Mouse (Mus musculus) MEL (cell line): ENCODE results near the gene Irf1. TPM values are rescaled to one million over a fixed set of nuclear protein-coding genes. Genes with fewer than 3 reads are reported as not detected.
A peak's percentile ranks its signal among the peaks of the same experiment; 100 is the strongest.

Source experiments
- DNase-seq: peaks from one replicate; pipeline ENCODE4 v3.0.0; 2011; ENCODE audit warnings: low read depth, low spot score
- H3K27ac ChIP-seq: 2 replicates; pipeline ENCODE4 v1.5.1; 2012; ENCODE audit warnings: low read depth, mild to moderate bottlenecking, control low read depth, low read length, moderate library complexity; ENCODE audit not compliant: control insufficient read depth
- H3K27me3 ChIP-seq, 2 experiments: fragments of 150-350 bp in 1 of 2; sonication (generic) in 1 of 2; 2 replicates each; pipeline ENCODE4 v1.6.1; 2012; ENCODE audit warnings: low read length in 2 of 2, mild to moderate bottlenecking in 2 of 2, improper control_type of control experiment in 1 of 2, moderate library complexity in 1 of 2; ENCODE audit not compliant: insufficient read depth in 2 of 2, control insufficient read depth in 1 of 2
- H3K36me3 ChIP-seq, 2 experiments: 2 replicates each; pipeline ENCODE4 v1.6.1; 2012 to 2014; ENCODE audit warnings: low read length in 2 of 2, improper control_type of control experiment in 1 of 2, inconsistent platforms in 1 of 2, mild to moderate bottlenecking in 1 of 2; ENCODE audit not compliant: insufficient read depth in 2 of 2, control insufficient read depth in 1 of 2
- H3K4me1 ChIP-seq, 2 experiments: fragments of 150-350 bp in 1 of 2; sonication (generic) in 1 of 2; 2 replicates each; pipeline ENCODE4 v1.6.1; 2012; ENCODE audit warnings: low read length in 2 of 2, improper control_type of control experiment in 1 of 2, mild to moderate bottlenecking in 1 of 2; ENCODE audit not compliant: insufficient read depth in 2 of 2, control insufficient read depth in 1 of 2
- H3K4me3 ChIP-seq, 2 experiments: fragments of 150-350 bp in 1 of 2; sonication (generic) in 1 of 2; 2 replicates each; pipeline ENCODE4 v1.5.1; 2012; ENCODE audit warnings: low read depth in 2 of 2, low read length in 2 of 2, mild to moderate bottlenecking in 2 of 2, moderate library complexity in 2 of 2, control low read depth in 1 of 2, improper control_type of control experiment in 1 of 2; ENCODE audit not compliant: control insufficient read depth in 1 of 2, insufficient read depth in 1 of 2
- H3K79me2 ChIP-seq: 2 replicates; pipeline ENCODE4 v1.6.1; 2012; ENCODE audit warnings: mild to moderate bottlenecking, low read length, moderate library complexity; ENCODE audit not compliant: control insufficient read depth, poor library complexity, insufficient read depth
- H3K9ac ChIP-seq: 2 replicates; pipeline ENCODE4 v1.6.1; 2012; ENCODE audit warnings: low read depth, mild to moderate bottlenecking, control low read depth, low read length, moderate library complexity; ENCODE audit not compliant: control insufficient read depth, poor library complexity, severe bottlenecking
- H3K9me3 ChIP-seq: fragments of 150-350 bp; sonication (generic); replicated peaks from 2 replicates; pipeline ENCODE4 v1.6.1; 2012; ENCODE audit warnings: mild to moderate bottlenecking, low read length, improper control_type of control experiment, moderate library complexity; ENCODE audit not compliant: insufficient read depth
- BHLHE40 ChIP-seq: IDR thresholded peaks from 2 replicates; pipeline ENCODE4 v1.6.1; 2012; ENCODE audit warnings: low read depth, mild to moderate bottlenecking, inconsistent platforms, low read length, improper control_type of control experiment, borderline replicate concordance
- CHD2 ChIP-seq: IDR thresholded peaks from 2 replicates; pipeline ENCODE4 v1.6.1; 2011; ENCODE audit warnings: low read length, improper control_type of control experiment
- ELF1 ChIP-seq: IDR thresholded peaks from 2 replicates; pipeline ENCODE4 v1.6.1; 2014; ENCODE audit warnings: low read depth, mild to moderate bottlenecking, inconsistent platforms, low read length, improper control_type of control experiment, moderate library complexity
- EP300 ChIP-seq, 2 experiments: IDR thresholded peaks; 2 replicates each; pipeline ENCODE4 v1.6.1; 2011; ENCODE audit warnings: improper control_type of control experiment in 2 of 2, low read length in 2 of 2, low read depth in 1 of 2, mild to moderate bottlenecking in 1 of 2
- ETS1 ChIP-seq: IDR thresholded peaks from 2 replicates; pipeline ENCODE4 v1.6.1; 2012; ENCODE audit warnings: low read depth, mild to moderate bottlenecking, inconsistent platforms, low read length, improper control_type of control experiment, moderate library complexity
- JUND ChIP-seq: IDR thresholded peaks from 2 replicates; pipeline ENCODE4 v1.6.1; 2011; ENCODE audit warnings: low read depth, mild to moderate bottlenecking, improper control_type of control experiment, low read length
- MAFK ChIP-seq: IDR thresholded peaks from 2 replicates; pipeline ENCODE4 v1.6.1; 2011; ENCODE audit warnings: low read depth, mild to moderate bottlenecking, low read length, improper control_type of control experiment, borderline replicate concordance
- MYB ChIP-seq: IDR thresholded peaks from 2 replicates; pipeline ENCODE4 v1.6.1; 2011; ENCODE audit warnings: mild to moderate bottlenecking, low read depth, low read length, improper control_type of control experiment
- NELFE ChIP-seq: IDR thresholded peaks from 2 replicates; pipeline ENCODE4 v1.6.1; 2011; ENCODE audit warnings: low read depth, low read length, improper control_type of control experiment
- TAL1 ChIP-seq: IDR thresholded peaks from 2 replicates; pipeline ENCODE4 v1.6.1; 2012; ENCODE audit warnings: mild to moderate bottlenecking, inconsistent platforms, low read length, moderate library complexity, mixed read lengths
- TCF12 ChIP-seq: IDR thresholded peaks from 2 replicates; pipeline ENCODE4 v1.6.1; 2014; ENCODE audit warnings: low read depth, mild to moderate bottlenecking, inconsistent platforms, low read length, improper control_type of control experiment, moderate library complexity
- UBTF ChIP-seq: IDR thresholded peaks from 2 replicates; pipeline ENCODE4 v1.6.1; 2012; ENCODE audit warnings: low read depth, mild to moderate bottlenecking, inconsistent platforms, low read length, improper control_type of control experiment, moderate library complexity, borderline replicate concordance; ENCODE audit not compliant: insufficient read depth
- USF2 ChIP-seq, 2 experiments: IDR thresholded peaks; 2 replicates each; pipeline ENCODE4 v1.6.1; 2011 to 2012; ENCODE audit warnings: improper control_type of control experiment in 2 of 2, low read length in 2 of 2, borderline replicate concordance in 1 of 2, inconsistent platforms in 1 of 2, low read depth in 1 of 2, mild to moderate bottlenecking in 1 of 2; ENCODE audit not compliant: insufficient read depth in 1 of 2
- polyA plus RNA-seq, 2 experiments: library from polyadenylated mRNA; stranded (reverse) in 1 of 2; unstranded in 1 of 2; fragments of >175 nt in 1 of 2; fragments of >200 nt in 1 of 2; gene quantifications; 2 replicates each; pipeline versions ENCODE4 v1.2.1 to v1.2.4; 2012; ENCODE audit warnings: low replicate concordance in 2 of 2, low read depth in 1 of 2; ENCODE audit not compliant: insufficient read length in 2 of 2, insufficient read depth in 1 of 2, missing spikeins in 1 of 2
- total RNA-seq: library from RNA; depleted of rRNA; stranded (reverse); fragments of 300-350 nt; gene quantifications from 2 replicates; pipeline ENCODE4 v1.2.3, GENCODE M21; 2012

Gene Irf1
- total and polyA plus RNA-seq, 3 experiments: 0.73 to 1.9 TPM; not detected in 1

DNA sequence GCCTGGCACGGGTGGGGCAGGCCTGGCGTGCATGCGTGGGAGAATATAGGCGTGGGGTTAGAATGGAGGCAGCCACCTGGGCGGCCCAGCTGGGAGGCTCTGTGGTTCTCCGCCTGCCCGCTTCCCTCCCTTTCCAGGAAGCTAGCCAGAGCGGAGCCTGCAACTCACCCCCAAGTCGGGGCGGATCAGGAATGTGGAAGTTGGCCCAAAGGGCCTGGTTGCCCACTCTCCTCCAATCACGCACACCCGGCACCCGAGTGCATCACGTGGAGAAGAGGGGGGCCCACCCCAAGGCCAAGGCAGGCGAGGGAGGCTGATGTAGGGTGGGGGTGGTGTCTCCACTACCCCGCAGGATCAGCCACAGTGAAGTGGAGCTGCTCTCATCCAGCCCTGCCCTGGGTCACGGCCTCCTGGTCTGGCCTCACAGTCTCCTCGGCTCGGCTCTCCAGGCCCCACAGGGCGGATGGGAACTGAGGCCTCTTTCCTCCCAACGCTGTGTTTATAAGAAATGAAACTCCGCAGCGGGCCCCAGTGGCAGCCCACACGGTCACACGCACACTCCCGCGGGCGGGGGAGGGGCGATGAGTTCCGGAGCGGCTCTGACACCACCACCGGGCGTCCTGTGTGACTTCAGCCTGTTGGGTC lies 6.2 kb upstream of the Irf1 start (continued):
- TF ChIP-seq USF2 (IDR thresholded peaks at IDR 0.05; ENCODE audit: borderline replicate concordance in 1 of 2, insufficient read depth in 1 of 2, low read depth in 1 of 2, low read length in 2 of 2): 0 out of 4 replicates have a peak, but pooled peaks of 1 of the 2 experiments have one; percentile 35
- TF ChIP-seq MYB: no peak
- peak; percentile 26 for TF ChIP-seq ETS1
- no peak for TF ChIP-seq TAL1

DNA sequence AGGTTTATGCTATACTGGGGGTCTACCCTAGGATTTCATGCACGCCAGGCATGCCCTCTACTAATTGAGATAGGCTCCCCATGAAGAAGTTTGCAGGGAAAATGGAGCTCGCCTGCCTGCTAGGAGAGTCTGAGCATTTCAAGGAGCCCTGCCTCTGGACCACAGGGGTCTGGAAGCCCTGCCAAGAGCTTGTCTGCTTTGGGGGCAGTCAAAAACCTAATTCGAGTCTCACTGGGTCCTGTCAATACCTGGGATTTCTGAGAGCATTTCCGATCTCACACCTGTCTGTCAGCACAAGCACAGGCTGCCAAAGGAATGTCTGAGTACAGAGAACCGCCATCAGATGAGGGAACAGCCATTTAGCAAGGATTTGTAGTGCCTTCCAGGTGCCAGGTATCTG lies 5.2 kb upstream of the Irf1 start:
- TF ChIP-seq EP300 (IDR thresholded peaks at IDR 0.05; ENCODE audit: low read depth in 1 of 2, low read length in 2 of 2) (no peak), UBTF (no peak), CHD2 (no peak), JUND (no peak), TCF12 (no peak), ELF1 (no peak), BHLHE40 (no peak)
- peaks cover 0 to 9% of the 10 kb centered on the region in 2 experiments; a peak in 2 of 4 replicates for H3K36me3 ChIP-seq
- no peak for DNase-seq
- no peak overlapping the region for H3K27ac ChIP-seq
- no peak overlapping the region for H3K4me3 ChIP-seq
- H3K4me1 ChIP-seq: peaks cover 2 to 12% of the 10 kb centered on the region in 2 experiments; a peak in 3 of 4 replicates
- H3K9me3 ChIP-seq: no peaks in the 10 kb centered on the region
- H3K27me3 ChIP-seq: peaks cover 3% of the 10 kb centered on the region in 2 experiments; a peak in 3 of 4 replicates
- no peak overlapping the region; the same call in 1 of the 2 replicates for H3K9ac ChIP-seq
- H3K79me2 ChIP-seq: no peaks in the 10 kb centered on the region; the same call in 1 of the 2 replicates

DNA sequence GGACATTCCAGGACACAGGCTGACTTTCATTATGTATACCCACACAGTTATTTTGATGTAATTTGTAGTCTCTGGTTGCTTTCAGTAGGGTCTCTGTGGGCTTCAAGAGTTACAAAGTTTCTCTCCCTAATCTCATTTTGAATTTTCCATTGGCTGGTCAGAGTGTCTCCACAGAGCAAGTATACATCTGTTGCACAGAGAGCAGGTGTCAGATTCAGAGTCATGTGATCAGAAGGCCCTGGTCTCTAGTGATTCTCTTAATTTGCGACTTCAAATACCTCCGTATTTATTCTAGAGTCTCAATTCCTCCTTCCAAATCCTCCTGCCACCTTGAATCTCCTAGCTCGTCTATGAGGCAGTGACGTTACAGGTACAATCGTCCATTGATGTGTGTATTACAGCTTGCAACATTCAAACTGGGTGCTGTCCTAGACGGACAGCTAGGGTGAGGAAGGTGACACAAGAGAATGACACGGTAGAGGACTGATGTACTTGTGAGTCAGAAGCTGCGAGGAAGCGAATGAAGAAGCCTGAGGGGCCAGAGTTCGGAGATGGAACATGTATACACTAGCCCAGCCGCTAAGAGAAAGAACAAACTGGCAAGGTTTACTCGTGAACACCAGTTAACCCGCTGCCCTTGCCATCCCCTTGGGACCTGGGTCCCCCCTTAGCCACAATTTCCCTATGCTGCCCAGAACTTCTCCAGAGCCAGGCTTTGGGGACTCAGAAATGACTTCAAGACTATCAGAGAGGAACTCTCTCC lies 1.2 kb upstream of the Irf1 start:
- peak; percentile 25 for DNase-seq
- no peak for TF ChIP-seq NELFE
- TF ChIP-seq MAFK: no peak
- TF ChIP-seq, all 39 proteins: peak for 0
- H3K4me1 ChIP-seq: peaks cover 0 to 16% of the 10 kb centered on the region in 2 experiments; a peak in 3 of 4 replicates
- H3K36me3 ChIP-seq: peaks cover 0 to 9% of the 10 kb centered on the region in 2 experiments; a peak in 2 of 4 replicates
- no peak overlapping the region for H3K9ac ChIP-seq
- H3K4me3 ChIP-seq: no peak overlapping the region
- H3K27ac ChIP-seq: no peak overlapping the region
- no peaks in the 10 kb centered on the region; the same call in 1 of the 2 replicates for H3K79me2 ChIP-seq
- peaks cover 3 to 7% of the 10 kb centered on the region in 2 experiments; a peak in 3 of 4 replicates for H3K27me3 ChIP-seq
- H3K9me3 ChIP-seq: no peaks in the 10 kb centered on the region
